Mouse (Mus musculus): ENCODE data around the gene Slco1a5. TPM values are rescaled to one million over a fixed set of nuclear protein-coding genes. Genes with fewer than 3 reads are reported as not detected.

The Slco1a5 gene
- polyA plus RNA-seq, 1 experiment from 2014 or later = 0.75 TPM

- no peak for DNase-seq (ENCODE audit: low spot score)
- H3K4me2 ChIP-seq (replicated peaks) = no peak overlapping the region
- H3K9me3 ChIP-seq (ENCODE audit: control insufficient read depth, low read length) = no peaks in the 10 kb centered on the region
- no peak for ATAC-seq (ENCODE audit: low FRiP score)
- no peak overlapping the region for H3K9ac ChIP-seq
- H3K4me1 ChIP-seq (replicated peaks; ENCODE audit: control insufficient read depth, insufficient read depth, low read length) = peaks cover 7% of the 10 kb centered on the region; the same call in 1 of the 2 replicates
- 84% methylated on average over 11 of the region's 11 CpGs for WGBS
- no peaks in the 10 kb centered on the region for H3K27me3 ChIP-seq (ENCODE audit: control insufficient read depth, insufficient read depth, low read length)
- H3K27ac ChIP-seq = no peak overlapping the region
- peaks cover 50% of the 10 kb centered on the region for H3K36me3 ChIP-seq (replicated peaks; ENCODE audit: control insufficient read depth, insufficient read depth)
- no peak overlapping the region for H3K4me3 ChIP-seq (replicated peaks; ENCODE audit: low read length)
Measured at GRCm38 (mm10) chr6:142347431-142348385, 24.9 kb upstream of the Slco1a5 start.

- Histone ChIP-seq H3K4me3 (replicated peaks; ENCODE audit: low read length) (peak overlapping the region; percentile 76), H3K9ac (peak overlapping the region; percentile 67), H3K27ac (0 out of 2 replicates have a peak overlapping the region, but pooled peaks have one; percentile 84), H3K4me2 (replicated peaks) (peak overlapping the region; percentile 65), H3K9me3 (ENCODE audit: control insufficient read depth, low read length) (no peaks in the 10 kb centered on the region), H3K36me3 (replicated peaks; ENCODE audit: control insufficient read depth, insufficient read depth) (peaks cover 37% of the 10 kb centered on the region), H3K4me1 (replicated peaks; ENCODE audit: control insufficient read depth, insufficient read depth, low read length) (peaks cover 7% of the 10 kb centered on the region; the same call in 1 of the 2 replicates), H3K27me3 (ENCODE audit: control insufficient read depth, insufficient read depth, low read length) (no peaks in the 10 kb centered on the region)
- ATAC-seq (ENCODE audit: low FRiP score) (no peak), DNase-seq (ENCODE audit: low spot score) (no peak)
- WGBS = 64% methylated on average over 12 of the region's 12 CpGs
Measured at GRCm38 (mm10) chr6:142346181-142347110, 23.7 kb upstream of the Slco1a5 start.

GRCm38 (mm10) chr6:142345440-142346038 is 22.8 kb upstream of the Slco1a5 start, which contains the start of gene Pyroxd1:
Gene Pyroxd1 (plus strand): TSS chr6:142345654.
- H3K9ac ChIP-seq = peak within 1 kb of the TSS; percentile 67
- peak within 1 kb of the TSS; percentile 84 for H3K27ac ChIP-seq
- H3K4me2 ChIP-seq (replicated peaks) = peak within 1 kb of the TSS; percentile 65
- peaks cover 28% of the 10 kb centered on the region for H3K36me3 ChIP-seq (replicated peaks; ENCODE audit: control insufficient read depth, insufficient read depth)
- peaks cover 7% of the 10 kb centered on the region; the same call in 1 of the 2 replicates for H3K4me1 ChIP-seq (replicated peaks; ENCODE audit: control insufficient read depth, insufficient read depth, low read length)
- H3K27me3 ChIP-seq (ENCODE audit: control insufficient read depth, insufficient read depth, low read length) = no peaks in the 10 kb centered on the region
- H3K4me3 ChIP-seq (replicated peaks; ENCODE audit: low read length) = peak within 1 kb of the TSS; percentile 76
- ATAC-seq (ENCODE audit: low FRiP score) = peak; percentile 95
- under 1% methylated on average over 48 of the region's 48 CpGs for WGBS
- DNase-seq (ENCODE audit: low spot score) = peak; percentile 95
- H3K9me3 ChIP-seq (ENCODE audit: control insufficient read depth, low read length) = no peaks in the 10 kb centered on the region

GRCm38 (mm10) chr6:142343561-142343960 is 20.8 kb upstream of the Slco1a5 start:
- H3K9me3 ChIP-seq (ENCODE audit: control insufficient read depth, low read length) = no peaks in the 10 kb centered on the region
- peaks cover 7% of the 10 kb centered on the region; the same call in 1 of the 2 replicates for H3K4me1 ChIP-seq (replicated peaks; ENCODE audit: control insufficient read depth, insufficient read depth, low read length)
- ATAC-seq (ENCODE audit: low FRiP score) = no peak
- WGBS = 74% methylated on average over 2 of the region's 2 CpGs
- H3K27ac ChIP-seq = no peak overlapping the region
- H3K4me3 ChIP-seq (replicated peaks; ENCODE audit: low read length) = no peak overlapping the region
- peaks cover 10% of the 10 kb centered on the region for H3K36me3 ChIP-seq (replicated peaks; ENCODE audit: control insufficient read depth, insufficient read depth)
- H3K27me3 ChIP-seq (ENCODE audit: control insufficient read depth, insufficient read depth, low read length) = no peaks in the 10 kb centered on the region
- no peak overlapping the region for H3K4me2 ChIP-seq (replicated peaks)
- no peak overlapping the region for H3K9ac ChIP-seq
- peak; percentile 65 for DNase-seq (ENCODE audit: low spot score)

GRCm38 (mm10) chr6:142339576-142339975 is 16.8 kb upstream of the Slco1a5 start:
- ATAC-seq (ENCODE audit: low FRiP score) = no peak
- DNase-seq (ENCODE audit: low spot score) = no peak

GRCm38 (mm10) chr6:142338961-142339360 is 16.2 kb upstream of the Slco1a5 start:
- WGBS = 70% methylated on average over 2 of the region's 2 CpGs
- Histone ChIP-seq H3K4me1 (replicated peaks; ENCODE audit: control insufficient read depth, insufficient read depth, low read length) (no peaks in the 10 kb centered on the region), H3K9me3 (ENCODE audit: control insufficient read depth, low read length) (no peaks in the 10 kb centered on the region), H3K27ac (no peak overlapping the region), H3K9ac (no peak overlapping the region), H3K4me3 (replicated peaks; ENCODE audit: low read length) (no peak overlapping the region), H3K36me3 (replicated peaks; ENCODE audit: control insufficient read depth, insufficient read depth) (no peaks in the 10 kb centered on the region), H3K27me3 (ENCODE audit: control insufficient read depth, insufficient read depth, low read length) (no peaks in the 10 kb centered on the region), H3K4me2 (replicated peaks) (no peak overlapping the region)
- no peak for DNase-seq (ENCODE audit: low spot score)
- ATAC-seq (ENCODE audit: low FRiP score) = no peak

More at GRCm38 (mm10) chr6:142339576-142339975, 16.8 kb upstream of the Slco1a5 start:
- H3K27me3 ChIP-seq (ENCODE audit: control insufficient read depth, insufficient read depth, low read length) = no peaks in the 10 kb centered on the region
- H3K27ac ChIP-seq = no peak overlapping the region
- H3K36me3 ChIP-seq (replicated peaks; ENCODE audit: control insufficient read depth, insufficient read depth) = no peaks in the 10 kb centered on the region
- no peaks in the 10 kb centered on the region for H3K4me1 ChIP-seq (replicated peaks; ENCODE audit: control insufficient read depth, insufficient read depth, low read length)
- 58% methylated on average over 2 of the region's 2 CpGs for WGBS
- H3K9ac ChIP-seq = no peak overlapping the region
- no peaks in the 10 kb centered on the region for H3K9me3 ChIP-seq (ENCODE audit: control insufficient read depth, low read length)
- H3K4me2 ChIP-seq (replicated peaks) = no peak overlapping the region
- H3K4me3 ChIP-seq (replicated peaks; ENCODE audit: low read length) = no peak overlapping the region

GRCm38 (mm10) chr6:142329201-142329600 is 6.4 kb upstream of the Slco1a5 start:
- no peak for DNase-seq (ENCODE audit: low spot score)
- 71% methylated on average over 1 of the region's 1 CpGs for WGBS
- H3K4me2 ChIP-seq (replicated peaks) = no peak overlapping the region

GRCm38 (mm10) chr6:142326598-142326997 is 3.8 kb upstream of the Slco1a5 start:
- no peak overlapping the region for H3K27ac ChIP-seq
- H3K9ac ChIP-seq = no peak overlapping the region

More at GRCm38 (mm10) chr6:142329201-142329600, 6.4 kb upstream of the Slco1a5 start:
- H3K9ac ChIP-seq = no peak overlapping the region
- H3K4me1 ChIP-seq (replicated peaks; ENCODE audit: control insufficient read depth, insufficient read depth, low read length) = no peaks in the 10 kb centered on the region
- H3K36me3 ChIP-seq (replicated peaks; ENCODE audit: control insufficient read depth, insufficient read depth) = no peaks in the 10 kb centered on the region
- no peak overlapping the region for H3K27ac ChIP-seq
- H3K27me3 ChIP-seq (ENCODE audit: control insufficient read depth, insufficient read depth, low read length) = no peaks in the 10 kb centered on the region
- H3K4me3 ChIP-seq (replicated peaks; ENCODE audit: low read length) = no peak overlapping the region
- no peaks in the 10 kb centered on the region for H3K9me3 ChIP-seq (ENCODE audit: control insufficient read depth, low read length)
- no peak for ATAC-seq (ENCODE audit: low FRiP score)

More at GRCm38 (mm10) chr6:142326598-142326997, 3.8 kb upstream of the Slco1a5 start:
- Histone ChIP-seq H3K36me3 (replicated peaks; ENCODE audit: control insufficient read depth, insufficient read depth) (no peaks in the 10 kb centered on the region), H3K4me2 (replicated peaks) (no peak overlapping the region), H3K4me3 (replicated peaks; ENCODE audit: low read length) (no peak overlapping the region), H3K4me1 (replicated peaks; ENCODE audit: control insufficient read depth, insufficient read depth, low read length) (no peaks in the 10 kb centered on the region), H3K27me3 (ENCODE audit: control insufficient read depth, insufficient read depth, low read length) (no peaks in the 10 kb centered on the region), H3K9me3 (ENCODE audit: control insufficient read depth, low read length) (no peaks in the 10 kb centered on the region)
- 83% methylated on average over 3 of the region's 3 CpGs for WGBS
- DNase-seq (ENCODE audit: low spot score) (no peak), ATAC-seq (ENCODE audit: low FRiP score) (no peak)
